Mouse (Mus musculus): ENCODE results near the gene Ttpal. TPM values are rescaled to one million over a fixed set of nuclear protein-coding genes. Genes with fewer than 3 reads are reported as not detected.

Ttpal gene
- 10 to 100 TPM; 51.4 to 53.1 TPM for total RNA-seq (2021)
- long read RNA-seq, full-length matches to known transcripts, result 37 of 76 reads
- long read RNA-seq, partial matches to known transcripts, result 6 of 76 reads
- long read RNA-seq, other reads (novel, unspliced or antisense), result 33 of 76 reads

DNA sequence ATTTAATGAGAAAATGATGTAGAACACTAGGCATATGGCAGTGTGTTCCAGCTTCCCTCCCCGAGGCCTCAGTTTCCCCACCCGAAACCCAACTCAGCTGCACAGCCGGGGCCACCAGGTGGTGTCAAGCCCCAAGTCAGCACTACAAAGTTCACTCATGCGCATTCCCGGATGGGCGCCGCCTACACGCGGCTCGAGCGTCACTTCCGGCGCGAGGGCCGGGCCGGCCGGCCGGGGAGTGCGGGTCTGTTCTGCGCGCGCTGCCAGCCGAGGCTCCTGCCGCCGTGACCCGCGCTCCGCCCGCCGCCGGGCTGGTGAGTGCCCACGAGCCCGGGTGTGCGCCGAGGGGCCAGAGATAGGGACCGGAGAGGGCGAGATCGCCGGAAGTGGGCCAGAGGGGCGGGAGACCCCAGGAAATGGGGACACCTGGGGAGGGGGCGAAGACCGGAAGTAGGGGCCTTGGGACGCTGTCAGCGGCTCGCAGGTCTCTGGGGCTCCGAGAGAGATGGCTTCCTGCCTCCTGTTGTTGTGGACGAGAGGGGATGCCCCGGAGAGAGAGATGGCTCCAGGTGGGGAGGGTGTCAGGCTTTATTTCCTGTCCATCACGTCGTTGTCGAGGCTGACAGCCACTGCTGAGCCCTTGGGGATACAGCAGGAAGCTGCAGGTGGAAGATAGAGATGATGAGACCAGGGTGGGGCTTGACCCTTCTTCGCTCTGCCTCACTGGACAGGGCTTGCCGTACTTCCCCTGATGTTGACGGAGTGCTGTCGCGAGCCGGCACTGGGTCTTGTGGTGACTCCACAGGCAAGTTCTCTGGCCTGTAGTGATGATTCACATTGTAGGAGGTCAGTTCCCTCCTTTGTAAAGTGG, at the start of gene Ttpal:
Ttpal (plus strand) TSS at position 214 of the 871 bp plus-strand sequence.
- DNase-seq (ENCODE audit: low spot score in 2 of 2), result peak; percentile 80 to 91

DNA sequence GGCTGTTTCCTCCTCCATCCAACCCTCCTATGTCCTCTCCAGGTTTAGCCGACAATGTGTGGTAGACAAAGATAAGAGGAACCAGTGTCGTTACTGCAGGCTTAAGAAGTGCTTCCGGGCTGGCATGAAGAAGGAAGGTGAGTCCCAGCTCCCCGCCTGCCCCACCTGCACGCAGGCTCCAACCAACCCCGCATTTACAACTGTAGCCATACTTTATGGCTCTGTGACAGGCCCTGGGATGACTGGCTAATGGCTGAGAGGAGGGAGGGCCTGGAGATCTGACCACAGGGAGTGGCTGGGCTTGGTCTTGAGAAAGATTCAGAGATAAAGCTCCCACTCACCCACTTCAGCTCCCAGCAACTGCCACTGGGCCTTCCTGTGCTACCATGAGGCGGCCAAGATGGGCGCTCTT, 49.6 kb upstream of the Ttpal start:
- no peak for DNase-seq (ENCODE audit: low spot score in 2 of 2)

DNA sequence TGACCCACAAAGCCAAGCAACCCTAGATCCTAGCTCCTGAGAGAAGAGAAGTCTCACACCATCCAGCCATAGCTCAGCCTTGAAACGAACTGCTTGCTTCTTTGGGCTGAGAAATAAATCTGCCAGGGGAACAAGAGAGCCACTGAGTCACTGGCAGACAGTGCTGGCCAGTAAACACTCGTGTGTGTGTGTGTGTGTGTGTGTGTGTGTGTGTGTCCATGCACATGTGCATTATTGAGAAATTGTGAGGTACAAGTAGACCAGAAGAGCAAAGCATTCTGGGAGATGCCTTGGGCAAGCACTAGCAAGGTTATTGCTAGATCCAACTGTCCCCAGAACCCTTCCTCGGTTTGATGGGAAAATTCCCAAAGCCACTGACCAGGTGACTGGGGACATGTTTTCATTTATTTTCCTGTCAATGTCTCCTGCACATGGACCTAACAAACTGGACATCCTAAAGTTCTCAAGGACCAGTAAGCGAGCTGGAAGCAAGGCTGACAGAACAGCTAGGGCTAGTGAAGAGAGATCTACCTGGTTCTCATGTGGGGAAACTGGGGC, 47.6 kb upstream of the Ttpal start:
- DNase-seq (ENCODE audit: low spot score in 2 of 2), result no peak

DNA sequence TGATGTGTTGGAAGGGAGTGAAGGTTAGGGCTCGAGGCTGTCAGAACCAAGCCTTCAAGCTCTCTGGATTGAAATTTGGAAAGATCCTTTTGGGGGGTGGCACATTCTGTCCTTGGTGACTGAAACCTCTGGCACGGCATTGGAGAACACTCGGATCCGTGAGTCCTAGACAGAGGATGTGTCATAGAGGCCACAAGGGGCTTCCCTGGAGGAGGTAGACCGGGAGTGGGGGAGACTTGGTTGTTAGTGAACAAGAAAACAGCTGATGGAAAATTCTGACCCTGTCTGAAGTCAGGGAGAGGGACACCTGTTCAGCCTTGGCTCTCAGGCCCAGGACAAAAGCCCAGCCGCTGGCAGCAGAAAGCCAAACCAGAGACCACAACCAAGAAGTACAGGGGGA, 47.1 kb upstream of the Ttpal start:
- no peak for DNase-seq (ENCODE audit: low spot score in 2 of 2)

DNA sequence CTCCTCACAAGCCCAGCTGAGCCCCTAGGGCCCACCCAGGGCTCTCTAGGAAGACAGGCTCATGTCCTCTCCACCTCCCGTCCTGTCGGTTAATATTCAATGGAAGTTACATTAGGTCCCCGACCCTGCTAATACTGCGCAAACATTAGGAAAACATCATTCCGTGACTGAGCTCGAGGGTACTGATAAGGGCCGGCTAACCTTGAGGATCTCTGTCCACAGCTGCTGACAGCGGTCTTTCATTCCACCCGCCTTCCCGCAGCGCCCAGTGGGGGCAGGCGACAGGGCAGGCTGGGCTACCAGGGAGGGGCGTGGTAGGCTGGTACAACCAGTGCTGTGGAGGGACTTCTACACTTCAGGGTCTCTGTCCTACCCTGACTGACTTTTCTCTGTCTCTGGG, 46.7 kb upstream of the Ttpal start:
- DNase-seq (ENCODE audit: low spot score in 2 of 2), result no peak

DNA sequence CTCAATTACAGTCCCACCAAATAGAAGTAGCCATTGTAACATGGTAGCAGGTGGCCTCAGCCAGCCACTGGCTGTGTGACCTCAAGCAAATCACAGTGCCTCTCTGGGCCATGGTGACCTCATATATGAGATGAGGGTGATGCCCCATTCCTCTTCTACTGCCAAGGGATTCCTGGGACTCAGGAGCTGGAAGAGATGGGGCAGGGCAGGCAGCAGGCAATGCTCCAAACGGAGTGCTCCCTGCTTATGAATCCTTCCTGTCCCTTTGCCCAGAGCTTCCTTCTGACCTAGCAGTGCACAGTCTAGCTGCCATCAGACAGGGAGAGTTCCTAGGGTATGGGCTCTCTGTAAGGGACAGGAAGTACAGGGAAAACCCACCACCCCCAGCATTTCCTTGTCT, 43.6 kb upstream of the Ttpal start:
- DNase-seq (ENCODE audit: low spot score in 2 of 2), result no peak

DNA sequence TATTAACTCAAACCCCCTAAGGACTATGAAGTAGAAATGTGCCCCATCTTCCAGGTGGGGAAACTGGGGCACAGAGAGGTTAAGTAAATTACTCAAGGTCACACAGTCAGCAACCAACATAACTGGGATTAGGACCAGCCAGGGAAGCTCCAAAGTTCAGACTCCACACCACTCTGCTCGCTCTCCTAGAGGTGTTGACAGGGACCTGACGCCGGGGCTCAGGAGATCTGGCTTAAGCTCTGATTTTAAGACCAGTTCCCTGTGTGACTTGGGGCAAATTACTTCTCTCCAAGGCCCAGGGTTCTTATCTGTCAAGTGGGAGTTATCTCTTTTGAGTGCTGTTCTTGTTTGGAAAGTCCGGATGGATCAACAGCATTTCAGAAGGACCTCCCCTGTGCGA, 42.9 kb upstream of the Ttpal start:
- DNase-seq (ENCODE audit: low spot score in 2 of 2), result no peak

DNA sequence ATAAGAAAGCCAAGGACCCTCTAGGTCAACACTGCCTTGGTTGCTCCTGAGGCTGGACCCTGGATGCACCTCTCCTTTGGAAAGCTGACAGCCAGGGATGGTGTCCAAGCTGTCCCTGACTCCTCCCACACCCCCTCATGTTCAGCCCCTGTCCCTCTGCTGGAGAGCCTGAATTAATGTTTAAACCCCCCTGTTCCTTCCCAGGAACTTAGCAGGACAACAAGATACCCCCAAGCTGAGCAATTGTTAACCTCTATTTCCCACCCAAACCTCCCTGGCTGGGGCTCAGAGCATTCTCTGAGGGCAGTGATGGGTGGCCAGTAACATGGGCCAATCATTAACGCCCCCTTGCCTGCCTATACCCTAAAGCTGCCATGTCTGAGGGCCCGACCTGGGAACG, 41.9 kb upstream of the Ttpal start:
- no peak for DNase-seq (ENCODE audit: low spot score in 2 of 2)

DNA sequence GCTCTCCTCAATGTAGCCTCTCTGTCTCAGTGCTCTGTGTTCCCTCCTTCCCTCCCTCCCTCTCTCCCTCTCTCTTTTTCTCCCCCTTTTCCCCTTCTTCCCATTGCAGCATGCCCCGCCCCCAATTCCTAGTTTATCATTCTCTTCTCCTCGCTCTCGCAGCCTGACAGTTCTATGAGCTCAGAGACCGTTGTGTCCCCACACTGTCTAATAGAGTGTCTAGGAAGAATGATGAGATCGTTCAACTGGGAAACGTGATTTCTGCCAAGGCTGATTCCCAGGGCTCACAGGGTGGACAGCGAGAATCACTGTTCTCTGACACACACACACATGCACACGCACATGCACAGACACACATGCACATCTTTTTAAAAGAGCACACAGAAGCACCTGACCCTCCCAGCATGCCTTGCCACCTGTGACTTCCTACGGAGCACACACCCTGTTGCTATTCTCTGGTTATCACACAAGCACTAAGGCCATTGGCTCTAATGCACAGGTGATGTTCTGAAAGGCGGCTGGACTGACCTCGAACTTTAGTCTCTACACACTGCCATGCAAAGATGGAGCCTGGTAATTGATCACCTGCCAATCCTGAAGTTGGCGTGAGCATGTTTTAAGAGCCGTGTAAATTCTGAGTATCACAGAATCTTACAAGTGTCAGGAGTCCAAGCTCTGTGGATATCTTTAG, 40.7 kb upstream of the Ttpal start:
- no peak for DNase-seq (ENCODE audit: low spot score in 2 of 2)

DNA sequence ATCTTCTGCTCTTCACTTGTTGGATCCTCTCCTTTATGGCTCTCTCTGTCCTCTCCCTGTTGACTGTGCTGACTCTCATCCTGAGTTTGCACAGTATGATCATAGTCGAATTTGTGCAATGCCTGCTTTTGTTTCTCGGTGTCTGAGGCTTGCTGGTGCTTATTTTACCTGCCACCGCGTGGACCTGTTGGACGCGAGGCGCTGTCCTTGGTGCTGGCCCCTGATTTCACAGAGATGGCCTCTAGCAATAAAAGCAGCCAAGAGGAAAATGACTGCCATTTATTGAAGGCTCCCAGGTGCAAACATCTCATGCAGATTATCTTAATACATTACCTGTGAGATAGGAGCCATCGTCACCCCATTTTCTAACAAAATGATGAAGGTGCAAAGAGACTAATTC, 37.5 kb upstream of the Ttpal start:
- no peak for DNase-seq (ENCODE audit: low spot score in 2 of 2)

DNA sequence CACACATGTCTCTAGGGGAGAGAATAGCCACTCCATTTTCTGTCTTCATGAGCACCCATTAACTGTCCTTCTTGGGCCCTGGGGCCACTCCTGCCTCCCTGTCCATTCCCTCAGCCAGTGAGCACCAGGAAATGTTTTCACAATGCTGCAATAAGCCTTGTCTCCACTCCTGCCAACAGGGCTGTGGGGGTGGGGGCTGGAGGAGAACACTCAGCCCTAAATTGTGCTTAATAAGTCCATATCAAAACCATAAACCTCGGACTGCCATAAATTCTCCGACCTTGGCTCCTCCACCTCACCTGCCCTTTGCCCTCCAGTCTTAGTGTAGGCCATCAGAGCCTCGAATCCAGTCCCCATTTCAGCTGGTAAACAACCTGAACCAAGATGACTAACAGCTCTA, 27.8 kb upstream of the Ttpal start:
- DNase-seq (ENCODE audit: low spot score in 2 of 2), result no peak

DNA sequence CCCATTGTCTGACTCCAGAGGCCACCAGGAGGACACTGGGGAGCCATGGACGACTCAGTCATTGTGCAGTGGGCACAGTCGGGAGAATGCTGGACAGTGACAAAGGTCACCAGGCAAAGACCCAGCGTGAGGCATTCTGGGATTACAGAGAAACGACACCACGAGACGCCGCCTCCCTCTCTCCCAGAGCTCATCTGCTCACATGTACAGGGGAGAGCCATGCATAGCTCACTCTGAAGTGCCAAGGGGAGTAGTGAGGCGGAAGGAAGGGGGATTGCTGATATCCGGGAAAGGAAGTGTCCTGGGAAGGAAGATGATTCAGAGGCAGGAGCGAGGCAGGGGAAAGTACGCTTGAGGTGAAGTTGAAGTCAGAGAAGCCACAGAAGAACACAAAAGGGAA, 26.9 kb upstream of the Ttpal start:
- DNase-seq (ENCODE audit: low spot score in 2 of 2), result no peak

DNA sequence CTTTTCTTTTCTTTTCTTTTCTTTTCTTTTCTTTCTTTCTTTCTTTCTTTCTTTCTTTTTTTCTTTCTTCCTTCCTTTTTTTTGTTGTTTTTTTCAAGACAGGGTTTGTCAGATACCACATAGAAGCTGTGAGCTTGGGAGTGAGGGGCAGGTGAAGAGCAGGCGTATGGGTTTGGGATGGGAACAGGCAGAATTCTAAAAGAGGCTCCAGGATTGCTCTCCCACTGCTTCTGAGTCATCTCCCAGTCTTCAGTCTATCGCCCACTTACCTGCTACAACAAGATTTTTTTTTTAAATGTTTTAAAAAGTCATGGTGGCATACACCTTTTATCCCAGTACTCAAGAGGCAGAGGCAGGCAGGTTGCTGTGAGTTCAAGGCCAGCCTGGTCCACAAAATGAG, 24.1 kb upstream of the Ttpal start:
- no peak for DNase-seq (ENCODE audit: low spot score in 2 of 2)

DNA sequence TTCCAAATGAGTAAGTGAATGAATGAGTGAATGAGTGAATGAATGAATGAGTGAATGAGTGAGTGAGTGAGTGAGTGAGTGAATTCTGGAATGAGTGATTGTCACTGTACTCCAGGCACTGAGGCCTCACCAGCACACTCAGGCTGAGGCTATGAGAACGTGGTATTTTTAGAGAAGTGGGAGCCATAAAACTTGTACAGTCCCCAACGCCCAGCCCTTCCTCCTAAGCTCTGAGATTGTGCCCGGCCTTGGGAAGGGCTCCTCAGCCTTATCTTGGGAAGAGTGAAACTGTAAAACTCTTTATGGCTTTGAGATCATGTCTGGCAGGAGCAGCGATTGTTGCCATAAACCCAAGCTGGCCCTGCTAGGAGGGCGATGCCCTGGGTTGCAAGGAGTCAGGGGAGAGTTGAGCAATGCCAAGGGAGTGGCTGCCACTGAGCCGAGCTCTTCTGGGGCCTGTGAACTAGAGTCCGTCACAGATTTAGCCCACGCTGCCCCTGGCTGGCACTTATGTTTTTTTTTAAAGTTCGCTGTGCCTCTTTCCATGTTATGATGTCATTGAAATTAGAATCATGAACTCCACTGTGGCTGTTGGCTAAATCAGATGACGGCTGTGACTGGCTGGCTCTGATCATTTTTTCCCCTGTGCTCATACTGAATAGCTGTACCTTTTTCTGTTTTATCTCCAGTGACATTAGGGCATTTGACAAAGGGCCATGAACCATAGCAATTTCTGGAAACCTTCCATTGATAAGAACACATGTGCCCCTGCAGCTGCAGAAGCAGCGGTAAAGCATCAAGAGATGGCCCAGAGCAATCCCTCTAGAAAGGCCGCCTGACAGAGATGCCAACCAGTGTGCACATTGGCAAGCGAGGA, 21.8 kb upstream of the Ttpal start:
- DNase-seq (ENCODE audit: low spot score in 2 of 2), result no peak

DNA sequence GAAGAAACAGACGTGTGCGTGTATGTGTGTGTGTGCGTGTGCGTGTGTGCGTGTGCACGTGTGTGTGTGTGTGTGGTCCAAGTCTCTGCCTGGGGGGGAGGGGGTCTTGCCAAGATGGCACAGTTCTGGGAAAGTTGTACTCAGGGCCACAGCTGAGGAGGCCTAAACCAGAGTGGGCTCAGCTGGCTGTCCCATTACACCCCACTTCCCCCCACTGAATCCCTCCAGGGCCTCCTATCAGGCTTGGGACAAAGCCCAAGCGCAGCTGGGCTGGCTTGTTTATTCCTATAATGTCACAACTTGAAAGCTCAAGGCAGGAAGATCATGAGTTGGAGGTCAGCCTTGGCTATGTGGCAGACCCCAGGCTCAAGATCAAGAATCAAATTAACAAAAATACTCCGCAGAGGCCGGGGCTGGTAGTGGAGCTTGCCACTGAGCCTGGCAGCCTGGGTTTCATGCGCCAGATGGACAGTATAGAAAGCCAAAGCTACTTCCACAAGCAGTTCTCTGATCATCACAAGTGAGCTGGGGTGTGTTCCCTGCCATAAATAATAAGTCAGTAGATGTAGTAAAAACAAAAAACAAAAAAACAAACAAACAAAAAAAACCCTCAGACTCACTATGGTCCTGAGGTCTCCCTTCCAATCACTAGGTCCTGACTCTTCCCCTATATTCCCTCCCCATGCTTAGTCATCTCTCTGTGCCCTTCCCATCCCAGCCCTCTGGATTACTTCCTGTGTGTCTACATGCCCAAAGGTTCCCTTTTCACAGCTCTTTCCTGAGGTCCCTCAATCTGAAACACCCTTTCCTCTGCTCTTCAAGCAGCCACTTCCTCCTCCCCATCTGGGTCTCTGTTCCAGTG, 18.7 kb upstream of the Ttpal start:
- DNase-seq (ENCODE audit: low spot score in 2 of 2), result no peak

DNA sequence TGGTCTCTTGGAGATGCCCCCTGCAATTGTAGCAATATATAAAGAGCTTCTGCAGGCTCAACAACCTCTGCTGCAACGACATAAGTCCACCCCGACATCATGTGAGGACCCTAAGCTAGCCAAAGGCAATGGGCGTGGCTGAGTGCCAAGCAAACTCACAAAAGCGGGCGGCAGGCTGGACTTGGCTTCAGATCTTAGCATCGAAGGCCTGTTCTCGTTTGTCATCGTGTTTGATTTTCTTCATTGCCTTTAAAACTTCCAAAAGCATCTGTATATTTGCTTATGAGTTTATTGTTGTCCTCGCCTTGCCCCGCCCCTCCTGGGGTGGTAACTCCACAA, 18.1 kb upstream of the Ttpal start:
- DNase-seq (ENCODE audit: low spot score in 2 of 2), result no peak

DNA sequence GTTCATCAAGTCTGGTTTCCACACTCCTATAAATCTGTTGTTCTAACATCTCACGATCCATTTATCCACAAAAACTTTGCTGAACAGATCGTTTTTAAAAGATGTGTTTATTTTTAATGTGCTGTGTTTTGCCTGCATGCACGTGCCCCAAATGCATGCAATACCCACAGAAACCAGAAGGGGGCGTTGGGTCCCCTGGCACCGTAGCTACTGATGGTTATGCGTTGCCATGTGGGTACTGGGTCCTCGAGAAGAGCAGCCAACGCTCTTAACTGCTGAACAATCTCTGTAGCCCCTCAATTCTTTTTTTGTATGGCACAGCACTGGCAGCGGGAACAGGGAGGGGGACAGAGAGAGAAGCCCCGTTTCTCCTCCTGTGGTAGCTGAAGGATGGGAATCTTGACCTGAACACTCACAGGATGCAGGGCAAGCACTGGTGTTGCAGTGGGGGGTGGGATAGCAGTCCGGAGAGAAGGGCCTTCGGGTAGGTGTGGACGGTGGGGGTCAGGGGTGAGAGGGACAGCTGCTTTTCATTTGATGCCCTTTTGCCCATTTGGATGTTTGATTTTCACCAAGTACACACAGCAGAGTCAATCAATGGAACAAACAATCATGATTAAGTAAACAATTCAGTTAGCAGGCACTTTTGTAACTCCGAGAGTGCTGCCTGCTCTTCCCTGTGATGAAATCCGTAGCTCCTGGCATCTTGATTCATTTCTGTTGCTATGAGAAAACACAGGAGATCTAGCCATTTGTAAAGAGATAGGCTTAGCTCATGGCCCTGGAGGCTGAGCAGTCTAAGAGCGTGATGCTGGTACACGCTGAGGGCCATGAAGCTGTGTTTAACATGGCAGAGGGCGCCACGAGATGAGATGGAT, 15.5 kb upstream of the Ttpal start:
- DNase-seq (ENCODE audit: low spot score in 2 of 2), result peak in 1 of 2 experiments; percentile 26

DNA sequence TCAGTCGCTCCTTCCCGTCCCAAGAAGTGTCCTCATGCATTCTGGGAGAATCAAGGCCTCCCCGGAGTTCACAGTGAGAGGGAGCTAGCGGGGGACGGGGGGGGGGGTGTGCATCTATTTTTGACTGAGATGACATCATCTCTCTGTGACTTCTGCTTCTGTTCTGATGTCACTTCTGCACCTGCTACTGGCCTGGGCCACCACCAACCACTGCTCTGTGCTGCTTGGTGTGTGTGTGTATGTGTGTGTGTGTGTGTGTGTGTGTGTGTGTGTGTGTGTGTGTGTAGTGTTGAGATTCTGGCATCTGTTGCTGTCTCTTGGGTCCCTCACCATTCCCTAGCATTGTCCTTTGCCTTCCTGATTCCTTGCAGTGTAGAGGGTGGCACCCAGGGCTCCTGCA, 14.6 kb upstream of the Ttpal start:
- no peak for DNase-seq (ENCODE audit: low spot score in 2 of 2)

DNA sequence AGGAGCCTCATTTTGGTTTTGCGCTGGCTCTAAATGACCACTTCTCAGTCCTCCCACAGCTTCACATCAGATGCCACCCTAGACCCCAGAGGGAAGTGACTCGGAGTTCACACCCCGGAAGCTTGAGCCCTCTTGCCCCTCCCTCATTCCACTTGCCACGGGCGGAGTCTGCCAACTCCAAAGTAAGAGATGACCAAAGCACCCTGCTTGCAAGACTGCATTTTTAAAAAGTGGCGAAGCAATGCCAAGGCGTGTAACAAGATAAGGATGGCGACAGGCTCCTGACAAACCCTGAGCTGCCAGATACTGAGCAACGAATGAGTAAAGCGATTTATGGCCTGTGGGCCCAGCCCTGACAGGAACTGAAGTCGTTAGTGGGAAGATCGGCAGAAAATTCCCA, 11.9 kb upstream of the Ttpal start:
- no peak for DNase-seq (ENCODE audit: low spot score in 2 of 2)
